Mouse (Mus musculus) midbrain, embryonic 16.5 days (tissue): ENCODE measurements at regions not wholly inside any gene's neighbourhood (a gene's known extent, or its start where the extent isn't known, plus 50 kb on each side); places are given as distances from the start of the nearest gene placed in this dataset.

Experiments
- ATAC-seq: fragments of 200-750 bp; cut with Nextera tagmentation; 2 replicates; pipeline ENCODE4 v1.8.0; 2017; ENCODE audit warnings: moderate TSS enrichment
- H3K27ac ChIP-seq: fragments of 300-500 bp; sonication (generic); 2 replicates; pipeline ENCODE4 v1.5.1; 2014; ENCODE audit warnings: mild to moderate bottlenecking, low read length, mixed read lengths
- H3K27me3 ChIP-seq: fragments of 300-500 bp; sonication (generic); 2 replicates; pipeline ENCODE4 v1.6.1; 2014; ENCODE audit warnings: low read depth, low read length, mixed read lengths; ENCODE audit not compliant: control insufficient read depth, insufficient read depth
- H3K36me3 ChIP-seq: fragments of 300-500 bp; sonication (generic); 2 replicates; pipeline ENCODE4 v1.6.1; 2014; ENCODE audit warnings: mild to moderate bottlenecking, low read length, moderate library complexity, mixed read lengths; ENCODE audit not compliant: control insufficient read depth, insufficient read depth
- H3K4me1 ChIP-seq: fragments of 300-500 bp; sonication (generic); 2 replicates; pipeline ENCODE4 v1.6.1; 2014; ENCODE audit warnings: mild to moderate bottlenecking, low read length, mixed read lengths; ENCODE audit not compliant: control insufficient read depth, insufficient read depth
- H3K4me2 ChIP-seq: fragments of 300-500 bp; sonication (generic); 2 replicates; pipeline ENCODE4 v1.6.1; 2014; ENCODE audit warnings: mild to moderate bottlenecking, low read length, mixed read lengths
- H3K4me3 ChIP-seq: fragments of 300-500 bp; sonication (generic); 2 replicates; pipeline ENCODE4 v1.5.1; 2014; ENCODE audit warnings: low read depth, mild to moderate bottlenecking, low read length, moderate library complexity, mixed read lengths
- H3K9ac ChIP-seq: fragments of 300-500 bp; sonication (generic); 2 replicates; pipeline ENCODE4 v1.6.1; 2014; ENCODE audit warnings: low read depth, low read length, mixed read lengths
- H3K9me3 ChIP-seq: fragments of 300-500 bp; sonication (generic); replicated peaks from 2 replicates; pipeline ENCODE4 v1.6.1; 2014; ENCODE audit warnings: mild to moderate bottlenecking, low read length, mixed read lengths; ENCODE audit not compliant: control insufficient read depth, poor library complexity, severe bottlenecking
- WGBS: fragments of 180-500 bp; shearing (Covaris S2); extraction: QIAGEN DNeasy Blood & Tissue Kit; methylation state at CpG from one replicate; pipeline ENCODE4 v1.1.7; 2014; 5-methylcytosine and 5-hydroxymethylcytosine counted together

- Histone ChIP-seq H3K4me2 (no peak overlapping the region), H3K27ac (no peak overlapping the region), H3K36me3 (no peaks in the 10 kb centered on the region), H3K4me3 (no peak overlapping the region), H3K27me3 (no peaks in the 10 kb centered on the region), H3K9me3 (no peaks in the 10 kb centered on the region), H3K9ac (no peak overlapping the region), H3K4me1 (no peaks in the 10 kb centered on the region)
- 92% methylated on average over 4 of the region's 4 CpGs for WGBS
- ATAC-seq = no peak
Observed at GRCm38 (mm10) chr3:102386091-102386490, 83.6 kb upstream of the Ngf start.

DNA sequence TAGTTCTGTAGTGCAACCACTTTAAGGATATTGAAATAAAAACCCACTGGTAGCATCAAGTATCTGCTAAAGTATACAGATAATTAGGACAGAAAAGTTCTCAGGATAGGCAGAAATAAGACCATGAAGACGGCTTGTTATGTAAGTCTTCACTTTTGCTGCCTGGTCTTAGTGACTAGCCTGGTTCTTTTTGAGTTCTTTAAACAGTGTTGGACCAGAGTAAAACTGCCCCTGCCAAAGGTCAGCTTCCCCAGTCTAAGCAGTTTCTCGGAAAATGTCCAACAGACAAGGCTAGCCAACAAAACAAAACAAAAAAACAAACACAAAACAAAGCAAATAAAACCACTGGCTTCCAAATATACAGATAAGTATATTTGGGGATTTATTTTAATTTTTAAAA, 85.1 kb upstream of the Ngf start:
- no peak overlapping the region for H3K4me3 ChIP-seq
- 81% methylated on average over 2 of the region's 2 CpGs for WGBS
- H3K27me3 ChIP-seq = no peaks in the 10 kb centered on the region
- no peak overlapping the region for H3K27ac ChIP-seq
- H3K4me2 ChIP-seq = no peak overlapping the region
- ATAC-seq = no peak
- no peaks in the 10 kb centered on the region for H3K4me1 ChIP-seq
- no peak overlapping the region for H3K9ac ChIP-seq
- no peaks in the 10 kb centered on the region for H3K36me3 ChIP-seq
- no peaks in the 10 kb centered on the region for H3K9me3 ChIP-seq

DNA sequence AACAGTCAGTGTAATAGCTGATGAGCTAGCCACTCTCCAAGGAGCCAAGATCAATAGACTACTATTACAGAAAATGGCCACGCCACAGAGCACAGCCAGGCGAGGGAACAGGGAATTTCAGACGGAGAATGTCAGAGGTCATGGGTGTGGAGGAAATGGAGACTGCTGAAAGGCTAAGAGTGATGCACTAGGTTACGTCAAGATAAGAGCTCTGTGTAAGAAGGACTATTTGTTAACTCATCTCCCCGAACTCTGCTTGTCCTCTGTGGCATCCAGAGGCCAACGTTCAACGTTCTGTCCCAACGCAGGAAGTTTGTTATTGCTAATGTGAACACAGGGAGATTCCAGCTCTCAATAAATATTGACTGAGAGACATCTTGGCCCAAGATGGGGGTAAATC, 86.0 kb upstream of the Ngf start:
- no peak overlapping the region for H3K4me2 ChIP-seq
- H3K27me3 ChIP-seq = no peaks in the 10 kb centered on the region
- H3K4me3 ChIP-seq = no peak overlapping the region
- WGBS = 83% methylated on average over 8 of the region's 8 CpGs
- H3K27ac ChIP-seq = no peak overlapping the region
- no peaks in the 10 kb centered on the region for H3K9me3 ChIP-seq
- H3K9ac ChIP-seq = no peak overlapping the region
- H3K4me1 ChIP-seq = no peaks in the 10 kb centered on the region
- no peak for ATAC-seq
- no peaks in the 10 kb centered on the region for H3K36me3 ChIP-seq

- whole genome bisulfite sequencing = 91% methylated on average over 10 of the region's 10 CpGs
- H3K9me3 ChIP-seq = no peaks in the 10 kb centered on the region
- no peak overlapping the region for H3K4me3 ChIP-seq
- no peak overlapping the region for H3K9ac ChIP-seq
- H3K4me2 ChIP-seq = no peak overlapping the region
- no peak for ATAC-seq
- no peaks in the 10 kb centered on the region for H3K36me3 ChIP-seq
- H3K4me1 ChIP-seq = no peaks in the 10 kb centered on the region
- H3K27ac ChIP-seq = no peak overlapping the region
- H3K27me3 ChIP-seq = no peaks in the 10 kb centered on the region
Observed at GRCm38 (mm10) chr3:102381683-102382082, 88.0 kb upstream of the Ngf start.

DNA sequence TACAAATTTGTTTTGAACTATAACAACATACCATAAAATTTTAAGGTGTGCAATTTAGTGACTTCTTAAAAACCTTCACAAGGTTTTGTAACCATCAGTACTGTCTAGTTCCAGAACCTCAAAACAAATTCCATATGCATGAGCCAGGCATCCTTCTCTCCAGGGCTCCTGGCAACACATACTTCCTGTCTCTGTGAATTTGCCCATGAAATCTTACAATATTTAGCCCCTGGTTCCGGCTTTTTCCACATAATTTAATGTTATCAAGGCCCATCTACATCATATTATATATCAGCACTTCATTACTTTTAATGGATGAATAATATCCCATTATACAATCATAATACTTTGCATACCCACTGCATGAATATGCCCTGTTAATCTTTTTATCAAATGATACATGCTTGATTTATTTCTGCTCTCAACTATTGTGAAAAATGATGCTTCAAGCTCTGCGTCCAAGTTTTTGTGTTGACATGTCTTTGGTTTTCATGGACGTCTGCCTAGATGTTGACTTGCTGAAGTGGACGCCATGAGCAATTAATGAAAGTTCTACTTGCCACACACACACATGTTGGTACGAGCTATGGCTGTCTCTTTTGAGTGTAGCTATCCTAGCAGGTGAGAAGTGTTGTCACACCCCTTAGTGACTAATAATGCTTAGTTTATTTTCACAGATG, 95.2 kb upstream of the Ngf start:
- Histone ChIP-seq H3K4me1 (no peaks in the 10 kb centered on the region), H3K9ac (no peak overlapping the region), H3K27ac (no peak overlapping the region), H3K4me3 (no peak overlapping the region), H3K36me3 (no peaks in the 10 kb centered on the region), H3K27me3 (no peaks in the 10 kb centered on the region), H3K9me3 (no peaks in the 10 kb centered on the region), H3K4me2 (no peak overlapping the region)
- ATAC-seq = no peak
- 82% methylated on average over 5 of the region's 5 CpGs for WGBS

GRCm38 (mm10) chr3:102372205-102372899, 97.4 kb upstream of the Ngf start:
- no peak for ATAC-seq
- no peak overlapping the region for H3K4me3 ChIP-seq
- no peaks in the 10 kb centered on the region for H3K4me1 ChIP-seq
- H3K4me2 ChIP-seq = no peak overlapping the region
- no peak overlapping the region for H3K9ac ChIP-seq
- H3K36me3 ChIP-seq = no peaks in the 10 kb centered on the region
- 76% methylated on average over 8 of the region's 8 CpGs for WGBS
- no peak overlapping the region for H3K27ac ChIP-seq
- H3K27me3 ChIP-seq = peaks cover 7% of the 10 kb centered on the region
- no peaks in the 10 kb centered on the region for H3K9me3 ChIP-seq

DNA sequence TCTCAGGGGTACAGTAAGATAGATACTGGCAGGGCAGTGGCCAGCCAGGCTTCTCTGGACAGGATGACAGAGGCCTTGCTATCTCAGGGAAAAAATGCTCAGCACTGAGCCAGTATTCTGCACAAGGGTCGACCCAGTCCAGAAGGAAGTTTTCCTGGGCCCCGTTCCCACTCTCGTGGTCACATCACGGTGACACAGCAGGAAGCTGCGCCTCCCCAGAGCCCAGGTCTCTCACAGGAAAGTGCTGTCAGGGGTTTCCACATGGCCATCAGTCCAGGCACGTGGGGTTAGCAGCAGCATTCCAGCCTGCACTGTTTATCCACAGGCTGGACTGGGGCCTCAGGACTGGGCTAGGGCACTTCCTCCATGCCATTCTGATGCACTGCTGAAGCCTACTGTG, 103.5 kb upstream of the Ngf start:
- Histone ChIP-seq H3K36me3 (no peaks in the 10 kb centered on the region), H3K9me3 (peaks cover 6% of the 10 kb centered on the region; the same call in 1 of the 2 replicates), H3K9ac (no peak overlapping the region), H3K27me3 (peaks cover 43% of the 10 kb centered on the region), H3K4me3 (no peak overlapping the region), H3K4me2 (no peak overlapping the region), H3K4me1 (no peaks in the 10 kb centered on the region), H3K27ac (no peak overlapping the region)
- WGBS = 72% methylated on average over 6 of the region's 6 CpGs
- ATAC-seq = no peak

- no peak overlapping the region for H3K4me3 ChIP-seq
- ATAC-seq = no peak
- no peaks in the 10 kb centered on the region for H3K36me3 ChIP-seq
- H3K9ac ChIP-seq = no peak overlapping the region
- H3K27me3 ChIP-seq = peaks cover 55% of the 10 kb centered on the region
- H3K9me3 ChIP-seq = peaks cover 6% of the 10 kb centered on the region; the same call in 1 of the 2 replicates
- H3K4me2 ChIP-seq = no peak overlapping the region
- 85% methylated on average over 5 of the region's 5 CpGs for WGBS
- H3K27ac ChIP-seq = no peak overlapping the region
- no peaks in the 10 kb centered on the region for H3K4me1 ChIP-seq
Observed at GRCm38 (mm10) chr3:102364326-102364935, 105.3 kb upstream of the Ngf start.

- Histone ChIP-seq H3K27me3 (peaks cover 73% of the 10 kb centered on the region), H3K4me1 (no peaks in the 10 kb centered on the region), H3K9me3 (no peaks in the 10 kb centered on the region), H3K36me3 (no peaks in the 10 kb centered on the region), H3K9ac (no peak overlapping the region), H3K4me3 (no peak overlapping the region), H3K4me2 (no peak overlapping the region), H3K27ac (no peak overlapping the region)
- WGBS = 87% methylated on average over 9 of the region's 9 CpGs
- ATAC-seq = no peak
Observed at GRCm38 (mm10) chr3:102360732-102361280, 108.9 kb upstream of the Ngf start.
